Mouse (Mus musculus) bone marrow macrophage, adult 2 months (primary cell): Measurements from ENCODE around the gene Nol12.

Experiments used
- CTCF ChIP-seq: IDR thresholded peaks from 2 replicates; pipeline ENCODE4 v1.5.1; 2012; ENCODE audit warnings: low read depth, mild to moderate bottlenecking, low read length, moderate library complexity
- POLR2A ChIP-seq: IDR thresholded peaks from 2 replicates; pipeline ENCODE4 v1.6.1; 2012; ENCODE audit warnings: mild to moderate bottlenecking, low read depth, low read length, borderline replicate concordance

DNA sequence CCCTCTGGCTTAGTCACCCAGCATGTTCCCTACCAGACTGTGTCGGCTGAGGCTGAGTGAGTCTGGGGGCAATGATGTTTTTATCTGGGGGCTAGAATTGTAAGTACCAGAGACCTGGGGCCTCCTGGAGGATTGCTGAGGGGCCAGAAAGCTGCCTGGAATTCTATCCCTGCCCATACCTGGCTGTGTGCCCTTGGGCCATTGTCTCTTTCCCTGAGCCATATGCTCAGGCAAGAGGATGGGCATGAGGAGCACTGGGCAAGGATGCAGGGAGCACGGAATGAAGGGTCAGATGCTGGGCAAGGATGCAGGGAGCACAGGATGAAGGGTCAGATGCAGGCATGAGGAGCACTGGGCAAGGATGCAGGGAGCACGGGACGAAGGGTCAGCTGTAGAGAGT lies 45.4 kb downstream of the Nol12 start:
- no peak for TF ChIP-seq POLR2A
- no peak for TF ChIP-seq CTCF
